Mouse (Mus musculus) heart, postnatal 0 days (tissue): ENCODE measurements around the gene Ip6k3.
A peak's percentile ranks its signal among the peaks of the same experiment; 100 is the strongest.

Source experiments
- CTCF ChIP-seq: IDR thresholded peaks from 2 replicates; pipeline ENCODE4 v1.5.1; 2016; ENCODE audit warnings: antibody characterized with exemption, control low read depth, low read depth
- EP300 ChIP-seq: IDR thresholded peaks from 2 replicates; pipeline ENCODE4 v1.6.1; 2016; ENCODE audit warnings: antibody characterized with exemption, low read depth

DNA sequence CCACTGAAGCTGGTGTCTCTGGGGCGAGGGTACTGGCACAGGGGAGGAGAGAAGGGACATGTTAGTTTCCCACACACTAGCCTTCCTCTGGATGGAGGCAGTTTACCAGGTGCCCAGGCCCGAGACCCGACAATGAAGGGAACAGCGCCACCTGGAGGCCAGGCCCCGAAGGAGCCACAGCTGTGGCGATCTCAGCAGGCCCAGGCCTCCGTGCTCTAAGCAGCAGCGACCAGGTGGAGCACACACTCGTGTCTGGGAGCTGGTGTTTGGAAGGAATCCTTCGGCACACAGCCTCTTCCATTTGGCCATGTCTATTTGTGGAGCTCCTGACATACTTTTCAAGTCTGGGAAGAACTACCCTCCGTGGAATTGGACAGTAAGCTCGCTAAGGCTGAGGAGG lies 42.4 kb downstream of the Ip6k3 start:
- peak; percentile 82 for TF ChIP-seq CTCF
- no peak for TF ChIP-seq EP300
